Mouse (Mus musculus) midbrain, embryonic 12.5 days (tissue): ENCODE results near the gene Zfp54. TPM values are rescaled to one million over a fixed set of nuclear protein-coding genes. Genes with fewer than 3 reads are reported as not detected.
"Not testable (repeated sequence)": the region's sequence is repeated elsewhere in the genome, so short reads cannot be mapped to it uniquely, and the experiment has no call there.

Experiments
- ATAC-seq: fragments of 200-750 bp; cut with Nextera tagmentation; 2 replicates; pipeline ENCODE4 v1.8.0; 2017; ENCODE audit warnings: low read depth, moderate TSS enrichment, moderate library complexity; ENCODE audit not compliant: low FRiP score
- H3K27ac ChIP-seq: fragments of 300-500 bp; sonication (generic); replicated peaks from 2 replicates; pipeline ENCODE4 v1.5.1; 2016; ENCODE audit warnings: mild to moderate bottlenecking
- H3K27me3 ChIP-seq: fragments of 300-500 bp; sonication (generic); 2 replicates; pipeline ENCODE4 v1.6.1; 2016; ENCODE audit warnings: mild to moderate bottlenecking
- H3K36me3 ChIP-seq: fragments of 300-500 bp; sonication (generic); 2 replicates; pipeline ENCODE4 v1.6.1; 2016
- H3K4me1 ChIP-seq: fragments of 300-500 bp; sonication (generic); 2 replicates; pipeline ENCODE4 v1.6.1; 2016
- H3K4me2 ChIP-seq: fragments of 300-500 bp; sonication (generic); replicated peaks from 2 replicates; pipeline ENCODE4 v1.6.1; 2016; ENCODE audit warnings: mild to moderate bottlenecking, moderate library complexity
- H3K4me3 ChIP-seq: fragments of 300-500 bp; sonication (generic); 2 replicates; pipeline ENCODE4 v1.5.1; 2016; ENCODE audit warnings: mild to moderate bottlenecking
- H3K9ac ChIP-seq: fragments of 300-500 bp; sonication (generic); replicated peaks from 2 replicates; pipeline ENCODE4 v1.6.1; 2016; ENCODE audit warnings: mild to moderate bottlenecking, moderate library complexity
- H3K9me3 ChIP-seq: fragments of 300-500 bp; sonication (generic); 2 replicates; pipeline ENCODE4 v1.6.1; 2016; ENCODE audit warnings: mild to moderate bottlenecking
- WGBS: fragments of 180-500 bp; shearing (Covaris S2); methylation state at CpG from one replicate; pipeline ENCODE4 v1.1.7; 2016; 5-methylcytosine and 5-hydroxymethylcytosine counted together
- polyA plus RNA-seq: library from polyadenylated mRNA; unstranded; fragments of >200 nt; fragmentation: Nextera tagmentation; extraction: Ambion mirVana; gene quantifications from 2 replicates; pipeline ENCODE4 v1.2.1, GENCODE M21; 2016

The Zfp54 gene
- polyA plus RNA-seq = 2.8 and 3.4 TPM in 2 replicates

DNA sequence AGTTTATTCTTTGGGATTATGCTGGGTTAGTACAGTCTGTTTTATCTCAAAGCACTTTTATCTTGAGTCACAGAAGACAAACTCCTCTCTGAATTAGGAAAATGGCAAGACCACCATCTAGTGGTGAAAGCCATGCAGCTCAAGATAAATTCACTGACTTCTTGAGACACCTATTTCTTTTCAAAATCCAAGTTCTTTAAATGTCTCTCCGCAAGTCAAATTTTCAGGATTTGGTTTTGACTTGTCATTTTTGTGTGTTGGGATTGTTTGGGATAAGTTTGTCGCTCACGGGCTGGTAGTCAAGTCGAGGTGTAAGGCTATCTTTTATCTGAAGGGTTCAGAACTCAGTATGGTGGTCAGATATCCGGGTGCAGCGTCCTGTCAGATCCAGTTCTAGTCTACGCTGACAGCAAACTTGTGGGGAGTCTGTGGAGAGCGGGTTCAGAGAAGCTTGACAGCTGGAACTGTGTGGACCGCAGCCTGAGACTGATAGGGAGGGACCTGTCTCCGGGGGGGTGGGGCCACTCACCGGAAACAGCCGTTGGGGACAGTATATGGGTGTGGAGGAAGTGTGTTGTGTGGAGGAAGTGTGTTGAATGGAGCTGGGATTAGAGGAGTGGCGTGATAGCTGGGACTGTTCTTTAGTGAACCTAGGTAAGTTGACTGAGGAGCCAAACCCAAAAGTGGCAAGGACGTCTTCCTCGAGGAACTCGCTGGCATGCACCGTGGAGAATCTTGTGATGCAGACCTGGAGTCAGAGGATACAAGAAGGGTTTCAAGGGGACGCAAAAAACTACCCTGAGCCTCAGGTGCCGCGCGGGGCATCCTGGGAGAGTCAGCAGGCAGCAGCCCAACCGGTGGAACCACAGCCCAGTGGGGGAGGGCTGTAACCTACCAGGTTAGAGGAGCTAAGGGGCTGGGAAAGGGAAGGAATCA is at the start of gene Zfp54:
TSS of gene Zfp54 (plus strand) at position 564 of the 936 bp plus-strand sequence.
- no peaks in the 10 kb centered on the region for H3K9me3 ChIP-seq
- peak within 1 kb of the TSS; percentile 46; the same call in 1 of the 2 replicates for H3K27ac ChIP-seq
- ATAC-seq = peak; percentile 98
- no peaks in the 10 kb centered on the region for H3K36me3 ChIP-seq
- H3K4me2 ChIP-seq = peak within 1 kb of the TSS; percentile 82
- H3K4me3 ChIP-seq = peak within 1 kb of the TSS; percentile 47
- peaks cover 4% of the 10 kb centered on the region; the same call in 1 of the 2 replicates for H3K4me1 ChIP-seq
- under 1% methylated on average over 22 of the region's 22 CpGs for WGBS
- H3K9ac ChIP-seq = peak within 1 kb of the TSS; percentile 47
- H3K27me3 ChIP-seq = no peaks in the 10 kb centered on the region

DNA sequence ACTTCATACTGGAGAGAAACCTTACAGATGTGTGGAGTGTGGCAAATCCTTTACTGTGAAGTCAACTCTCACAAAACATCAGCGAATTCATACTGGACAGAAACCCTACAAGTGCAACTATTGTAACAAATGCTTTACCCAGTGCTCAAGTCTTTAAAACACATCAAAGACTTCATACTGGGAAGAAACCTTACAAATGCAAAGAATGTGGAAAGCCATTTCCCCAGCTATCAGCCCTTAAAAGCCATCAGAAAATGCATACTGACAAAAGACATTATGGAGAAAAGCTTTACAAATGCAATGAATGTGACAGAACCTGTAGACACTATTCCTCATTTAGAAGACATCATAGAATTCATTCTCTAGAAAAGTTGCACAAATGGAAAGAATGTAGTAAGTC is 47.7 kb upstream of the Zfp54 start:
- Histone ChIP-seq H3K9me3 (no peaks in the 10 kb centered on the region), H3K27me3 (no peaks in the 10 kb centered on the region), H3K9ac (no peak overlapping the region), H3K4me2 (no peak overlapping the region), H3K36me3 (no peaks in the 10 kb centered on the region), H3K4me3 (no peak overlapping the region), H3K27ac (no peak overlapping the region), H3K4me1 (peaks cover under 1% of the 10 kb centered on the region; the same call in 1 of the 2 replicates)
- ATAC-seq = no peak
- WGBS = 48% methylated on average over 1 of the region's 1 CpGs

DNA sequence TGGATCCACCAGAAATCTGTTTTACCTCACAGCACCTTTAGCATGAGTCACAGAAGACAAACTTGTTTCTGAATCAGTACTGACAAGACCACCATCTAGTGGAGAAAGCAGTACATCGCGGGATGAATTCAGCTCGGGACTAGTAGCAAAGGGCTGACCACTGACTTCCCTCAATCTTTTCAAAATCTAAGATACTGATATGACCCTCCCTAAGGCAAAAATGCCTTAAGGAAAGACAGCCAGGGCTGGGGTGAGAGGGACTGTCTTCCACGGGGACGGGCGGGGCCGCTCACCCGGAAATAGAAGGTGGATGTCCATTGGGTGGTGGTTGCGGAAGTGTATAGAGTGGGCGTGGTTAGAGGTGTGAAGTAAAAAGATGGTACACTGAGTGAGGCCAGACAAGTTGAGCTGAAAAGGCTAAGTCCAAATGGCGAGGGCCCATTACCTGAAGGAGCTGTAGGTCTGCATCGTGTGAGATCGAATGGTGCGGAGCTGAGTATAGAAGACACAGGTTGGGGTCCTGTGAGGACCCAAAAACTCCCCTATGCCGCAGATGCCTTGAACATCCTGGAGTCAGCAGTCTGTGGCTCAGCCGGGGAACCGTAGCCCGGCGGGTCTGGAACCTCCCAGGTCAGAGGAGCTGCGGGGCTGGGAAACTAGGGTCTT is 39.5 kb upstream of the Zfp54 start, which contains the start of gene Zfp677:
TSS of gene Zfp677 (plus strand) at position 358 of the 666 bp plus-strand sequence.
- no peaks in the 10 kb centered on the region for H3K36me3 ChIP-seq
- H3K9ac ChIP-seq = peak within 1 kb of the TSS; percentile 37
- ATAC-seq = peak; percentile 99
- no peaks in the 10 kb centered on the region for H3K4me1 ChIP-seq
- 7% methylated on average over 20 of the region's 20 CpGs for WGBS
- peak within 1 kb of the TSS; percentile 48 for H3K4me3 ChIP-seq
- H3K27ac ChIP-seq = no peak within 1 kb of the TSS
- H3K4me2 ChIP-seq = peak within 1 kb of the TSS; percentile 71
- H3K9me3 ChIP-seq = no peaks in the 10 kb centered on the region
- no peaks in the 10 kb centered on the region for H3K27me3 ChIP-seq

GRCm38 (mm10) chr17:21384057-21384411 is 39.0 kb upstream of the Zfp54 start:
- Histone ChIP-seq H3K4me2 (peak overlapping the region; percentile 71), H3K27me3 (no peaks in the 10 kb centered on the region), H3K4me3 (peak overlapping the region; percentile 48), H3K27ac (no peak overlapping the region), H3K9me3 (no peaks in the 10 kb centered on the region), H3K4me1 (no peaks in the 10 kb centered on the region), H3K36me3 (no peaks in the 10 kb centered on the region), H3K9ac (peak overlapping the region; percentile 37; the same call in 1 of the 2 replicates)
- 18% methylated on average over 8 of the region's 8 CpGs for WGBS
- no peak for ATAC-seq

- H3K9ac ChIP-seq, H3K4me1 ChIP-seq, H3K4me2 ChIP-seq, ATAC-seq, H3K36me3 ChIP-seq, H3K4me3 ChIP-seq, H3K9me3 ChIP-seq, H3K27me3 ChIP-seq, H3K27ac ChIP-seq: not testable (repeated sequence)
- WGBS = 86% methylated on average over 9 of the region's 9 CpGs
These were observed 15.9 kb downstream of the Zfp54 start for GRCm38 (mm10) chr17:21438806-21439400.

- H3K27me3 ChIP-seq = 0 out of 2 replicates have a peak, but pooled peaks cover 4% of the 10 kb centered on the region
- peak overlapping the region; percentile 61 for H3K4me3 ChIP-seq
- peaks cover 6% of the 10 kb centered on the region; the same call in 1 of the 2 replicates for H3K4me1 ChIP-seq
- 0% methylated on average over 3 of the region's 3 CpGs for WGBS
- H3K9ac ChIP-seq = peak overlapping the region; percentile 52
- peak; percentile 74 for ATAC-seq
- H3K36me3 ChIP-seq = peaks cover 8% of the 10 kb centered on the region
- H3K9me3 ChIP-seq = no peaks in the 10 kb centered on the region
- peak overlapping the region; percentile 57 for H3K4me2 ChIP-seq
- peak overlapping the region; percentile 76 for H3K27ac ChIP-seq
These were observed 26.6 kb downstream of the Zfp54 start for GRCm38 (mm10) chr17:21449669-21450068.

- Histone ChIP-seq H3K4me3 (peak within 1 kb of the TSS; percentile 61), H3K4me1 (peaks cover 6% of the 10 kb centered on the region; the same call in 1 of the 2 replicates), H3K4me2 (peak within 1 kb of the TSS; percentile 57), H3K27ac (peak within 1 kb of the TSS; percentile 76), H3K9me3 (no peaks in the 10 kb centered on the region), H3K36me3 (peaks cover 8% of the 10 kb centered on the region), H3K27me3 (0 out of 2 replicates have a peak, but pooled peaks cover 4% of the 10 kb centered on the region), H3K9ac (peak within 1 kb of the TSS; percentile 57)
- ATAC-seq = peak; percentile 99
- WGBS = under 1% methylated on average over 26 of the region's 26 CpGs
These were observed 27.2 kb downstream of the Zfp54 start, which contains the start of gene Zfp51 for GRCm38 (mm10) chr17:21450138-21450704. Zfp51 (plus strand) TSS chr17:21450374.

GRCm38 (mm10) chr17:21463550-21463949 is 40.5 kb downstream of the Zfp54 start:
- no peak overlapping the region for H3K27ac ChIP-seq
- no peaks in the 10 kb centered on the region for H3K9me3 ChIP-seq
- no peak overlapping the region for H3K4me2 ChIP-seq
- H3K4me1 ChIP-seq = no peaks in the 10 kb centered on the region
- peaks cover 50% of the 10 kb centered on the region for H3K36me3 ChIP-seq
- no peaks in the 10 kb centered on the region for H3K27me3 ChIP-seq
- 91% methylated on average over 5 of the region's 5 CpGs for WGBS
- H3K9ac ChIP-seq = no peak overlapping the region
- H3K4me3 ChIP-seq = no peak overlapping the region
- no peak for ATAC-seq

DNA sequence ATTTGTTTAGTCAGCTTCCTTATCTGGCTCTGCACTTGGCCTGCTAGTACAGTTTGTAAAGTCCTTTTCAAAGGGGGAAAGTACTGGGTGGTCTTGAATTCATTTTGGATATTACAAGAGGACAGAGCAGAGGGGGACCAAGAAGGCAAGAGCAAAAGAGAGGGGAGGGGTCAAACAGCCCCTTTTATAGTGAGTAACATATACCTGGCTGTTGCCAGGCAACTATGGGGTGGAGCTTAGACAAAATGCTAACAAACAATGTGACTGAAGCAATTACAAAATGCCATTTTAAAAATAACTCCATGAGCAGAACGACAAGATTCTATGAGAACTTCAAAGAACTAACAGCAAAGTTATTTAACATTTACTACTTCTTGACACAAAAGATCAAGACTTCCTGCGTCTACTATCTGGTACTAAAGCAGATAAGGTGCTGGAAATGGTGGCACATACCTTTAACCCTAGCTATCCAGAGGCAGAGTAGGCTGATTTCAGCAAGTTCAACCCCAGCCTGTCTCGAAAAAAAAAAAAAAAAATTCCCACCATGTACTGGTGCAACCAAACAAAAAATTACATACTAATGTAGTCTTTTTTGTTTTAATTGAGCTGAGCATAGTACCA is 49.1 kb downstream of the Zfp54 start:
- Histone ChIP-seq H3K9ac (no peak overlapping the region), H3K4me3 (no peak overlapping the region), H3K36me3 (no peaks in the 10 kb centered on the region), H3K27ac (no peak overlapping the region), H3K27me3 (no peaks in the 10 kb centered on the region), H3K4me1 (no peaks in the 10 kb centered on the region), H3K4me2 (no peak overlapping the region), H3K9me3 (no peaks in the 10 kb centered on the region)
- no peak for ATAC-seq
- 75% methylated on average over 3 of the region's 3 CpGs for WGBS

DNA sequence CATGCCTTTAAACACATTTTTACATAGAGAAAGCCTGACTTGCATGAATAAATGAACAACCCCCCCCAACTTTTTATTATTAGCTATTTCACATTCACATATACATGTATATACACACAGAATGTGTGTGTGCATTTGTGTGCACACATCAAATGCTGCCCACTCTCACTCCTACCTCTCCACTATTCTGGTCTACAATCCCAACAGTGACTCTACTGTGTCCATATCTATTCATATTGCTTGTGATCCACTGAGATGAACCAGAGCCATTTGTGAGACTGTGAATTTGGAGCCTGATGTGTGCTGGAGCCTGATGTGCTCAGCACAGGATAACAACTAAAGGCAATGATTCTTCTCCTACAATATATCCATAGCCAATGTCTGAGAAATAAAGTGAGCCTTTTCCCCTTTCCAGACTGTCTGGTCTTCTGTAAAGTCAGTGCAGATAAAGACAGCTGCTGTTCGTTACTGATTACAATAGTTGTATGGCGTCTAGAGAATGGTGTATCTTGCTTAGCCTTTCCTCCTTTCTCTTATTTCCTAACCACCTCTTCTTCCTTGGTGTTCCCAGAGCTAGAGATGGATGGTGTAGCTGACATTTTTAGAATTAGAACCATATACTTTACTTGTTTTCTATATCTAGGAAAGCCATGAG is 49.8 kb downstream of the Zfp54 start:
- ATAC-seq = no peak
- H3K27me3 ChIP-seq = no peaks in the 10 kb centered on the region
- H3K27ac ChIP-seq = no peak overlapping the region
- no peaks in the 10 kb centered on the region for H3K9me3 ChIP-seq
- H3K9ac ChIP-seq = no peak overlapping the region
- WGBS = 79% methylated on average over 2 of the region's 2 CpGs
- H3K36me3 ChIP-seq = no peaks in the 10 kb centered on the region
- H3K4me3 ChIP-seq = no peak overlapping the region
- H3K4me2 ChIP-seq = no peak overlapping the region
- H3K4me1 ChIP-seq = no peaks in the 10 kb centered on the region
